Mouse (Mus musculus) MEL (cell line): Measurements from ENCODE around the gene Igflr1.
A peak's percentile ranks its signal among the peaks of the same experiment; 100 is the strongest.

Experiments used
- CTCF ChIP-seq, 3 experiments: IDR thresholded peaks in 2 of 3; conservative IDR thresholded peaks in 1 of 3; 2 replicates each; pipeline ENCODE4 v1.5.1; 2011 to 2012; ENCODE audit warnings: low read length in 3 of 3, low read depth in 2 of 3, mild to moderate bottlenecking in 2 of 3, improper control_type of control experiment in 1 of 3, inconsistent platforms in 1 of 3, mixed read lengths in 1 of 3, moderate library complexity in 1 of 3; ENCODE audit not compliant: control insufficient read depth in 1 of 3, insufficient read depth in 1 of 3, poor library complexity in 1 of 3, severe bottlenecking in 1 of 3
- SIN3A ChIP-seq: IDR thresholded peaks from 2 replicates; pipeline ENCODE4 v1.6.1; 2012; ENCODE audit warnings: low read length, improper control_type of control experiment, inconsistent platforms
- TCF12 ChIP-seq: IDR thresholded peaks from 2 replicates; pipeline ENCODE4 v1.6.1; 2014; ENCODE audit warnings: low read depth, mild to moderate bottlenecking, inconsistent platforms, low read length, improper control_type of control experiment, moderate library complexity

DNA sequence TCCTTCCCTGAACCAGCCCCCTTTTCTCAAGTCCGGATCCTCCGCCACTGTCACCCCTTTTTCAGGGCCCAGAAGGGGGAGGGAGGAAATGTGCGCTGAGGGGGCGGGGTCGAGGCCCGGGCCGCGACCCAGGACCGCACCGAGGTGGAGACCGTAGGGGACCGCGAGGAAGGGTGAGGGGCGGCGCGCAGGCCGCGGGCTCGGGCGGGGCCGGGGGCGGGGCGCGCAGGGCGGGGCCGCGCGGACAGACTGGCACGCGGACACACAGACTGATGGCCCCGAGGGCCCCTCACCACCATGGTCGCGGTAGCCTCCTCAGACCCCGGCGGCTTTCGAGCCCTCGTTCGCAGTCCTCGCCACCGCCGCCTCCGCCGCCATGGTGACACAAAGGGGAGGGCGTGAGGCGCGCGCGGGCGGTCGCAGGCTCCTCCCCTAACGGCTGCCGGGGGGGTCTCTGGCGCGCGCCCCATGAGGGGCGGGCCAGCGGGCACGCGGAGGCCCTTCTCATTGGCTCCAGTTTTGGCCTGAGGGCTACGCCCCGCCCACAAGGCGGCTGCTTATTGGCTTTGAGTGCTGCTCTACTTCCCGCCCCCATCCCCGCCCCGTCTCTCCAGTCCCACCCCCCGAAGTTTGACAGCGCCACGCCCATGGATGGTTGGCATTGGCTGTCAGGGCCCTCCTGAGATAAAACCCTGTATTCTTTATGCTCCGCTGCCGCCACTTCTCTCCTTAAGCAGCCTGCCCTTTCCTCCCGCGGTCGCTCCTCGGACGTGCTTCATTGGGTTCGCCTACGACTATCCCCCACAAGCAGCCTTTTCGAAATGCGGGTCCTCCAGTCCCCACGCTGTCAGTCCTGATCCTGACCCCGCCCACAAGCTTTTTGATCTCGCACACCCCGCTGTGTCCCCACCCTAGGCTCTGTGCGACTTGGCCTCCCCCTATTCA lies 30.3 kb upstream of the Igflr1 start, which contains the start of gene Arhgap33:
- TF ChIP-seq TCF12 (no peak), CTCF (IDR thresholded peaks at IDR 0.05 in 2 of 3, conservative IDR thresholded peaks at IDR 0.05 in 1 of 3; ENCODE audit: control insufficient read depth in 1 of 3, insufficient read depth in 1 of 3, low read depth in 2 of 3, low read length in 3 of 3, poor library complexity in 1 of 3, severe bottlenecking in 1 of 3) (no peak), SIN3A (peak; percentile 69)
